Mouse (Mus musculus) thymus, adult 2 months (tissue): ENCODE measurements around the gene Nfkbiz.

Source experiments
- CTCF ChIP-seq: fragments of 200-500 bp; IDR thresholded peaks from 2 replicates; pipeline ENCODE4 v1.5.1; 2012; ENCODE audit warnings: mild to moderate bottlenecking, control low read depth, low read length, moderate library complexity, borderline replicate concordance; ENCODE audit not compliant: control insufficient read depth, poor library complexity, insufficient read depth; ENCODE audit errors: extremely low read depth
- POLR2A ChIP-seq: fragments of 200-500 bp; IDR thresholded peaks from 2 replicates; pipeline ENCODE4 v1.6.1; 2012; ENCODE audit warnings: mild to moderate bottlenecking, low read length, control low read depth, moderate library complexity; ENCODE audit not compliant: control insufficient read depth, poor library complexity, insufficient read depth; ENCODE audit errors: extremely low read depth

DNA sequence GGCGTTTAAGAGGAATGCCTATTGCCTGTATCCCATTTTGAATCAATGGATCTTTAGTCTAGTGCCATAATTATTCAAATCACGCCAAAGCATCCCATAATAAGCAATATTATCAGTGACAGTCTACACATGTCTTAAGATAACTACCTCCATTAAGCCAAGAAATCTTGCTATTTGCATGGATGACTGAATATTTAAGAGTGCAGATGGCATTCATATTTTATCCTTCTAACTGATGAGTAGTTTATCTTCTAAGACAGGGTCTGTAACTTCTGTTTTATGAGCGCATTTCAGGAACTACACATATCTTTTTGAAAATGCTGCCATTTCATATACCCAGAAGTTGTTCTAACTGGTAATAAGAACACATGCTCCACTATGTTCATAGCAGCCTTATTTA is 6.1 kb upstream of the Nfkbiz start:
- TF ChIP-seq POLR2A (no peak), CTCF (no peak)
